In the genomic region with DNA sequence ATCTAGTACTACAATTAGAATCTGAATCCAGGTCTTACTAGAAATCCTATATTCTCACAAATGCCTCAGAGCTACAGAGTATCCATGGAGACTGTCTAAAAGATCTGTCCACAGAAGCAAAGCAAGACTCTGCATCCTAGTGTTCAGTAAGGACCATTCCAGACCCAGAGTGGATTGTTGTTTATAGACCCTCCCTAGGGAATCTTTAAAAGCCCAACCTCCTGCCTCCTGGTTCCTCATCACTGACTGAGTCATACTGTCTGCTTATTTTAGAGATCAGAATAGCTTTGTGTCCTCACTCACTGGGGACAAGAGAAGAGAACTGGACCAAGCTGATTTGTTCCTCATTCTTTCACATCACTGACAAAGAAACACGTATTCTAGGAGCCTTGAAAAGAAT, we compare ENCODE assay signal across 12 mouse cellular contexts.
"Had no signal": no experiment of that assay in that cellular context is flagged by ENCODE, and none has a peak within 500 bp of the region (broad histone marks: within the 10 kb centered on the region; RNA-seq: fewer than 3 reads in every experiment).

No protein-coding gene starts in this region.

- DNase-seq: kidney, adult 11 months; kidney, adult 9 months; kidney, postnatal 14 days; kidney, postnatal 4 days; liver, embryonic 13.5 days; lung, adult 2 months; lung, postnatal 36 days; midbrain, embryonic 14.5 days; thymus, adult 18-20 months; thymus, postnatal 36 days had no signal

- H3K36me3 ChIP-seq: liver, embryonic 13.5 days; midbrain, embryonic 10.5 days had no signal

- H3K9ac ChIP-seq: liver, embryonic 13.5 days had no signal

- H3K27ac ChIP-seq: liver, embryonic 13.5 days; midbrain, embryonic 10.5 days had no signal

- H3K4me2 ChIP-seq: liver, embryonic 13.5 days had no signal

- H3K4me3 ChIP-seq: liver, embryonic 13.5 days; megakaryocyte, embryonic 14.5 days; midbrain, embryonic 10.5 days had no signal

- H3K9me3 ChIP-seq: liver, embryonic 13.5 days; midbrain, embryonic 10.5 days had no signal

- H3K27me3 ChIP-seq: liver, embryonic 13.5 days had no signal

- H3K4me1 ChIP-seq: liver, embryonic 13.5 days; megakaryocyte, embryonic 14.5 days; midbrain, embryonic 10.5 days had no signal
